Mouse (Mus musculus): ENCODE measurements at regions not wholly inside any gene's neighbourhood (a gene's known extent, or its start where the extent isn't known, plus 50 kb on each side); places are given as distances from the start of the nearest gene placed in this dataset.

- TF ChIP-seq POLR2AphosphoS2 (IDR thresholded peaks at IDR 0.05; ENCODE audit: low read length) (no peak), MAZ (IDR thresholded peaks at IDR 0.05; ENCODE audit: low read depth, low read length) (no peak)
Observed at GRCm38 (mm10) chr3:16086550-16086949, 80.3 kb upstream of the Gm5150 start (continued).

GRCm38 (mm10) chr3:16085288-16085687 lies 79.1 kb upstream of the Gm5150 start:
- Histone ChIP-seq H3K27ac (ENCODE audit: control insufficient read depth, low read depth, low read length) (no peak overlapping the region), H3K36me3 (ENCODE audit: control insufficient read depth in 1 of 2, insufficient read depth in 2 of 2, low read length in 2 of 2) (no peaks in the 10 kb centered on the region), H3K27me3 (ENCODE audit: control insufficient read depth in 1 of 2, insufficient read depth in 2 of 2, low read length in 2 of 2) (no peaks in the 10 kb centered on the region), H3K4me1 (ENCODE audit: control insufficient read depth in 1 of 2, insufficient read depth in 2 of 2, low read length in 2 of 2) (no peaks in the 10 kb centered on the region), H3K4me3 (ENCODE audit: control insufficient read depth in 1 of 2, insufficient read depth in 1 of 2, low read depth in 2 of 2, low read length in 2 of 2) (no peak overlapping the region), H3K9me3 (replicated peaks; ENCODE audit: insufficient read depth, low read length) (no peaks in the 10 kb centered on the region), H3K79me2 (ENCODE audit: control insufficient read depth, insufficient read depth, low read length, poor library complexity) (no peaks in the 10 kb centered on the region), H3K9ac (ENCODE audit: control insufficient read depth, low read depth, low read length, poor library complexity, severe bottlenecking) (no peak overlapping the region)
- no peak for DNase-seq (ENCODE audit: low read depth, low spot score)
- TF ChIP-seq MAX (IDR thresholded peaks at IDR 0.05; ENCODE audit: low read length) (no peak), TAL1 (IDR thresholded peaks at IDR 0.05; ENCODE audit: low read length) (no peak), BHLHE40 (IDR thresholded peaks at IDR 0.05; ENCODE audit: borderline replicate concordance, low read depth, low read length) (no peak), NELFE (IDR thresholded peaks at IDR 0.05; ENCODE audit: low read depth, low read length) (no peak), ZKSCAN1 (IDR thresholded peaks at IDR 0.05; ENCODE audit: low read depth, low read length) (no peak), CTCF (IDR thresholded peaks at IDR 0.05 in 2 of 3, conservative IDR thresholded peaks at IDR 0.05 in 1 of 3; ENCODE audit: control insufficient read depth in 1 of 3, insufficient read depth in 1 of 3, low read depth in 2 of 3, low read length in 3 of 3, poor library complexity in 1 of 3, severe bottlenecking in 1 of 3) (no peak), CHD1 (IDR thresholded peaks at IDR 0.05; ENCODE audit: low read depth, low read length) (no peak), ZC3H11A (IDR thresholded peaks at IDR 0.05; ENCODE audit: low read depth, low read length) (no peak), UBTF (IDR thresholded peaks at IDR 0.05; ENCODE audit: borderline replicate concordance, insufficient read depth, low read depth, low read length) (no peak), NRF1 (IDR thresholded peaks at IDR 0.05; ENCODE audit: insufficient read depth, low read depth, low read length, poor library complexity, severe bottlenecking) (no peak), CHD2 (IDR thresholded peaks at IDR 0.05; ENCODE audit: low read length) (no peak), SIN3A (IDR thresholded peaks at IDR 0.05; ENCODE audit: low read length) (no peak), TCF12 (IDR thresholded peaks at IDR 0.05; ENCODE audit: low read depth, low read length) (no peak), E2F4 (IDR thresholded peaks at IDR 0.05; ENCODE audit: borderline replicate concordance, low read depth, low read length) (no peak), MYB (IDR thresholded peaks at IDR 0.05; ENCODE audit: low read depth, low read length) (no peak)

GRCm38 (mm10) chr3:16079178-16079577 lies 72.9 kb upstream of the Gm5150 start:
- H3K79me2 ChIP-seq (ENCODE audit: control insufficient read depth, insufficient read depth, low read length, poor library complexity): no peaks in the 10 kb centered on the region
- no peaks in the 10 kb centered on the region for H3K36me3 ChIP-seq (ENCODE audit: control insufficient read depth in 1 of 2, insufficient read depth in 2 of 2, low read length in 2 of 2)
- no peak overlapping the region for H3K27ac ChIP-seq (ENCODE audit: control insufficient read depth, low read depth, low read length)
- H3K9ac ChIP-seq (ENCODE audit: control insufficient read depth, low read depth, low read length, poor library complexity, severe bottlenecking): no peak overlapping the region
- no peaks in the 10 kb centered on the region for H3K27me3 ChIP-seq (ENCODE audit: control insufficient read depth in 1 of 2, insufficient read depth in 2 of 2, low read length in 2 of 2)
- DNase-seq (ENCODE audit: low read depth, low spot score): no peak
- H3K9me3 ChIP-seq (replicated peaks; ENCODE audit: insufficient read depth, low read length): no peaks in the 10 kb centered on the region
- H3K4me1 ChIP-seq (ENCODE audit: control insufficient read depth in 1 of 2, insufficient read depth in 2 of 2, low read length in 2 of 2): no peaks in the 10 kb centered on the region
- TF ChIP-seq USF2 (IDR thresholded peaks at IDR 0.05; ENCODE audit: borderline replicate concordance in 1 of 2, insufficient read depth in 1 of 2, low read depth in 1 of 2, low read length in 2 of 2) (no peak), BHLHE40 (IDR thresholded peaks at IDR 0.05; ENCODE audit: borderline replicate concordance, low read depth, low read length) (no peak)
- H3K4me3 ChIP-seq (ENCODE audit: control insufficient read depth in 1 of 2, insufficient read depth in 1 of 2, low read depth in 2 of 2, low read length in 2 of 2): no peak overlapping the region
